Mouse (Mus musculus): ENCODE data around the gene Rnf43. TPM values are rescaled to one million over a fixed set of nuclear protein-coding genes. Genes with fewer than 3 reads are reported as not detected.

Gene Rnf43
- total RNA-seq, 2 experiments from 2014 or later: 3.4 to 4.0 TPM

- ATAC-seq (ENCODE audit: poor library complexity, severe bottlenecking): no peak
Observed at GRCm38 (mm10) chr11:87758161-87758911, 95.8 kb downstream of the Rnf43 start.

- no peak for ATAC-seq (ENCODE audit: poor library complexity, severe bottlenecking)
Observed at GRCm38 (mm10) chr11:87758957-87759608, 96.6 kb downstream of the Rnf43 start.

GRCm38 (mm10) chr11:87759609-87760005 is 97.1 kb downstream of the Rnf43 start:
- peak; percentile 12 for ATAC-seq (ENCODE audit: poor library complexity, severe bottlenecking)

GRCm38 (mm10) chr11:87760301-87761081 is 98.0 kb downstream of the Rnf43 start, which contains the start of gene Tspoap1:
TSS of gene Tspoap1 (plus strand) at chr11:87760541.
- ATAC-seq (ENCODE audit: poor library complexity, severe bottlenecking): 0 out of 2 replicates have a peak, but pooled peaks have one; percentile 5

- no peak for ATAC-seq (ENCODE audit: poor library complexity, severe bottlenecking)
Observed at GRCm38 (mm10) chr11:87761181-87761721, 98.7 kb downstream of the Rnf43 start.

- no peak for ATAC-seq (ENCODE audit: poor library complexity, severe bottlenecking)
Observed at GRCm38 (mm10) chr11:87761806-87762701, 99.5 kb downstream of the Rnf43 start.

- no peak for ATAC-seq (ENCODE audit: poor library complexity, severe bottlenecking)
Observed at GRCm38 (mm10) chr11:87762702-87763385, 100.3 kb downstream of the Rnf43 start.

- no peak for ATAC-seq (ENCODE audit: poor library complexity, severe bottlenecking)
Observed at GRCm38 (mm10) chr11:87763511-87763987, 101.0 kb downstream of the Rnf43 start.

GRCm38 (mm10) chr11:87763988-87764876 is 101.7 kb downstream of the Rnf43 start:
- ATAC-seq (ENCODE audit: poor library complexity, severe bottlenecking): no peak

GRCm38 (mm10) chr11:87768745-87769144 is 106.2 kb downstream of the Rnf43 start:
- no peak for ATAC-seq (ENCODE audit: poor library complexity, severe bottlenecking)

- ATAC-seq (ENCODE audit: poor library complexity, severe bottlenecking): peak; percentile 90
Observed at GRCm38 (mm10) chr11:87770989-87771388, 108.5 kb downstream of the Rnf43 start.

- ATAC-seq (ENCODE audit: poor library complexity, severe bottlenecking): no peak
Observed at GRCm38 (mm10) chr11:87772354-87772753, 109.8 kb downstream of the Rnf43 start.

- peak; percentile 68 for ATAC-seq (ENCODE audit: poor library complexity, severe bottlenecking)
Observed at GRCm38 (mm10) chr11:87778100-87778765, 115.7 kb downstream of the Rnf43 start.

- ATAC-seq (ENCODE audit: poor library complexity, severe bottlenecking): no peak
Observed at GRCm38 (mm10) chr11:87778915-87779314, 116.4 kb downstream of the Rnf43 start.

GRCm38 (mm10) chr11:87779392-87779791 is 116.9 kb downstream of the Rnf43 start:
- ATAC-seq (ENCODE audit: poor library complexity, severe bottlenecking): peak; percentile 61

- ATAC-seq (ENCODE audit: poor library complexity, severe bottlenecking): no peak
Observed at GRCm38 (mm10) chr11:87780130-87780529, 117.6 kb downstream of the Rnf43 start.
